Mouse (Mus musculus) hindbrain, embryonic 16.5 days (tissue): ENCODE measurements around the gene Serpinb5. TPM values are rescaled to one million over a fixed set of nuclear protein-coding genes. Genes with fewer than 3 reads are reported as not detected.

Experiments used
- polyA plus RNA-seq: library from polyadenylated mRNA; unstranded; fragments of >200 nt; fragmentation: Nextera tagmentation; extraction: Ambion mirVana; gene quantifications from 2 replicates; pipeline ENCODE4 v1.2.1, GENCODE M21; 2015

Gene Serpinb5
- polyA plus RNA-seq, 1 experiment from 2014 or later: not detected

Other genes starting within 250 kb of the Serpinb5 start
- gene Bcl2, start 146.9 kb upstream of the Serpinb5 start, polyA plus RNA-seq: 16.4 and 17.5 TPM in 2 replicates
- gene Kdsr, start 101.4 kb upstream of the Serpinb5 start, polyA plus RNA-seq: 14.9 and 16.3 TPM in 2 replicates
- gene Vps4b, start 64.4 kb upstream of the Serpinb5 start, polyA plus RNA-seq: 25.8 and 32.0 TPM in 2 replicates
- 0.12 and 0.23 TPM in 2 replicates for gene Serpinb12, start 73.3 kb downstream of the Serpinb5 start, polyA plus RNA-seq
- not detected in 2 replicates for gene Serpinb13, start 119.8 kb downstream of the Serpinb5 start, polyA plus RNA-seq
- 0.09 TPM in 1 of 2 replicates, not detected in the other for gene Serpinb3a, start 191.1 kb downstream of the Serpinb5 start, polyA plus RNA-seq
- gene Serpinb3d, start 222.3 kb downstream of the Serpinb5 start, polyA plus RNA-seq: 0.13 TPM in 1 of 2 replicates, not detected in the other